Mouse (Mus musculus) midbrain, embryonic 11.5 days (tissue): ENCODE data around the gene Ankrd54. TPM values are rescaled to one million over a fixed set of nuclear protein-coding genes. Genes with fewer than 3 reads are reported as not detected.

Experiments used
- ATAC-seq: fragments of 200-750 bp; cut with Nextera tagmentation; 2 replicates; pipeline ENCODE4 v1.8.0; 2017; ENCODE audit warnings: moderate TSS enrichment, moderate library complexity; ENCODE audit not compliant: low FRiP score
- DNase-seq: peaks from one replicate; pipeline ENCODE4 v3.0.0; 2015; ENCODE audit warnings: low spot score; ENCODE audit errors: missing footprints
- H3K27ac ChIP-seq: fragments of 300-500 bp; sonication (generic); 2 replicates; pipeline ENCODE4 v1.5.1; 2014; ENCODE audit warnings: low read depth, low read length
- H3K27me3 ChIP-seq: fragments of 300-500 bp; sonication (generic); 2 replicates; pipeline ENCODE4 v1.6.1; 2014; ENCODE audit warnings: mild to moderate bottlenecking, low read length, moderate library complexity, mixed read lengths; ENCODE audit not compliant: control insufficient read depth, insufficient read depth
- H3K36me3 ChIP-seq: fragments of 300-500 bp; sonication (generic); 2 replicates; pipeline ENCODE4 v1.6.1; 2014; ENCODE audit warnings: mild to moderate bottlenecking, low read length, moderate library complexity, mixed read lengths; ENCODE audit not compliant: control insufficient read depth, insufficient read depth
- H3K4me1 ChIP-seq: fragments of 300-500 bp; sonication (generic); 2 replicates; pipeline ENCODE4 v1.6.1; 2014; ENCODE audit warnings: low read length; ENCODE audit not compliant: control insufficient read depth, insufficient read depth
- H3K4me2 ChIP-seq: fragments of 300-500 bp; sonication (generic); 2 replicates; pipeline ENCODE4 v1.6.1; 2014; ENCODE audit warnings: mild to moderate bottlenecking, moderate library complexity
- H3K4me3 ChIP-seq: fragments of 300-500 bp; sonication (generic); 2 replicates; pipeline ENCODE4 v1.5.1; 2014; ENCODE audit warnings: low read depth, low read length
- H3K9ac ChIP-seq: fragments of 300-500 bp; sonication (generic); 2 replicates; pipeline ENCODE4 v1.6.1; 2014; ENCODE audit warnings: low read length
- H3K9me3 ChIP-seq: fragments of 300-500 bp; sonication (generic); 2 replicates; pipeline ENCODE4 v1.6.1; 2016; ENCODE audit warnings: low read length; ENCODE audit not compliant: control insufficient read depth
- WGBS: fragments of 180-500 bp; shearing (Covaris S2); extraction: QIAGEN DNeasy Blood & Tissue Kit; methylation state at CpG from one replicate; pipeline ENCODE4 v1.1.7; 2014; 5-methylcytosine and 5-hydroxymethylcytosine counted together
- polyA plus RNA-seq: library from polyadenylated mRNA; unstranded; fragments of >200 nt; fragmentation: Nextera tagmentation; extraction: Ambion mirVana; gene quantifications from 2 replicates; pipeline ENCODE4 v1.2.1, GENCODE M21; 2014

Ankrd54 gene
- polyA plus RNA-seq, 1 experiment from 2014 or later = 53.5 TPM

- no peaks in the 10 kb centered on the region for H3K36me3 ChIP-seq
- peaks cover 32% of the 10 kb centered on the region for H3K4me1 ChIP-seq
- peak overlapping the region; percentile 72 for H3K4me3 ChIP-seq
- H3K27me3 ChIP-seq = no peaks in the 10 kb centered on the region
- DNase-seq (peak; percentile 92), ATAC-seq (peak; percentile 34; the same call in 1 of the 2 replicates)
- peak overlapping the region; percentile 97 for H3K4me2 ChIP-seq
- H3K9ac ChIP-seq = peak overlapping the region; percentile 100
- H3K9me3 ChIP-seq = no peaks in the 10 kb centered on the region
- WGBS = 6% methylated on average over 46 of the region's 46 CpGs
- H3K27ac ChIP-seq = peak overlapping the region; percentile 86
Measured at GRCm38 (mm10) chr15:79027291-79028205, 35.1 kb downstream of the Ankrd54 start.

- H3K27ac ChIP-seq = no peak overlapping the region
- WGBS = 48% methylated on average over 14 of the region's 14 CpGs
- no peak overlapping the region; the same call in 1 of the 2 replicates for H3K4me3 ChIP-seq
- H3K4me1 ChIP-seq = peaks cover 30% of the 10 kb centered on the region
- ATAC-seq (no peak), DNase-seq (no peak)
- H3K27me3 ChIP-seq = no peaks in the 10 kb centered on the region
- peak overlapping the region; percentile 97 for H3K4me2 ChIP-seq
- H3K9me3 ChIP-seq = no peaks in the 10 kb centered on the region
- no peaks in the 10 kb centered on the region for H3K36me3 ChIP-seq
- no peak overlapping the region for H3K9ac ChIP-seq
Measured at GRCm38 (mm10) chr15:79026511-79027290, 36.0 kb downstream of the Ankrd54 start.

GRCm38 (mm10) chr15:79025687-79026308 lies 36.9 kb downstream of the Ankrd54 start:
- peaks cover 25% of the 10 kb centered on the region for H3K4me1 ChIP-seq
- DNase-seq (peak; percentile 91), ATAC-seq (no peak)
- H3K9me3 ChIP-seq = no peaks in the 10 kb centered on the region
- H3K4me3 ChIP-seq = 0 out of 2 replicates have a peak overlapping the region, but pooled peaks have one; percentile 9
- no peaks in the 10 kb centered on the region for H3K36me3 ChIP-seq
- WGBS = 8% methylated on average over 16 of the region's 18 CpGs
- H3K9ac ChIP-seq = peak overlapping the region; percentile 38; the same call in 1 of the 2 replicates
- H3K27me3 ChIP-seq = no peaks in the 10 kb centered on the region
- H3K27ac ChIP-seq = no peak overlapping the region
- H3K4me2 ChIP-seq = peak overlapping the region; percentile 35

GRCm38 (mm10) chr15:79023366-79023765 lies 39.3 kb downstream of the Ankrd54 start:
- Histone ChIP-seq H3K4me3 (no peak overlapping the region), H3K27me3 (no peaks in the 10 kb centered on the region), H3K27ac (no peak overlapping the region), H3K4me2 (no peak overlapping the region), H3K9ac (no peak overlapping the region; the same call in 1 of the 2 replicates), H3K4me1 (peaks cover 15% of the 10 kb centered on the region), H3K9me3 (no peaks in the 10 kb centered on the region), H3K36me3 (no peaks in the 10 kb centered on the region; the same call in 1 of the 2 replicates)
- ATAC-seq (no peak), DNase-seq (no peak)
- WGBS = 38% methylated on average over 1 of the region's 1 CpGs

- Histone ChIP-seq H3K4me1 (peaks cover 15% of the 10 kb centered on the region), H3K9me3 (no peaks in the 10 kb centered on the region), H3K27me3 (no peaks in the 10 kb centered on the region), H3K27ac (no peak overlapping the region), H3K4me3 (no peak overlapping the region), H3K9ac (no peak overlapping the region), H3K36me3 (no peaks in the 10 kb centered on the region; the same call in 1 of the 2 replicates), H3K4me2 (no peak overlapping the region)
- DNase-seq (no peak), ATAC-seq (no peak)
- 71% methylated on average over 10 of the region's 10 CpGs for WGBS
Measured at GRCm38 (mm10) chr15:79022671-79023230, 39.9 kb downstream of the Ankrd54 start.

- no peak overlapping the region for H3K4me3 ChIP-seq
- no peaks in the 10 kb centered on the region for H3K4me1 ChIP-seq
- no peak overlapping the region for H3K27ac ChIP-seq
- no peak overlapping the region for H3K4me2 ChIP-seq
- 64% methylated on average over 3 of the region's 3 CpGs for WGBS
- no peaks in the 10 kb centered on the region; the same call in 1 of the 2 replicates for H3K36me3 ChIP-seq
- H3K9ac ChIP-seq = no peak overlapping the region
- no peaks in the 10 kb centered on the region for H3K27me3 ChIP-seq
- H3K9me3 ChIP-seq = no peaks in the 10 kb centered on the region
- no peak for DNase-seq
- ATAC-seq = no peak
Measured at GRCm38 (mm10) chr15:79018886-79019285, 43.8 kb downstream of the Ankrd54 start.

GRCm38 (mm10) chr15:79018191-79018590 lies 44.5 kb downstream of the Ankrd54 start:
- DNase-seq = no peak
- Histone ChIP-seq H3K9me3 (no peaks in the 10 kb centered on the region), H3K36me3 (no peaks in the 10 kb centered on the region; the same call in 1 of the 2 replicates), H3K4me3 (no peak overlapping the region), H3K9ac (no peak overlapping the region), H3K27me3 (no peaks in the 10 kb centered on the region), H3K27ac (no peak overlapping the region), H3K4me1 (no peaks in the 10 kb centered on the region), H3K4me2 (no peak overlapping the region)
- ATAC-seq = no peak
- 47% methylated on average over 4 of the region's 4 CpGs for WGBS

GRCm38 (mm10) chr15:79013382-79013781 lies 49.3 kb downstream of the Ankrd54 start:
- DNase-seq (no peak), ATAC-seq (no peak)
- Histone ChIP-seq H3K9ac (no peak overlapping the region), H3K9me3 (no peaks in the 10 kb centered on the region), H3K4me1 (peaks cover 2% of the 10 kb centered on the region; the same call in 1 of the 2 replicates), H3K27me3 (no peaks in the 10 kb centered on the region), H3K36me3 (no peaks in the 10 kb centered on the region), H3K4me2 (no peak overlapping the region), H3K4me3 (no peak overlapping the region), H3K27ac (no peak overlapping the region)
- WGBS = 77% methylated on average over 7 of the region's 7 CpGs
